Mouse (Mus musculus): ENCODE data around the gene Arhgef39.

Gene Arhgef39

DNA sequence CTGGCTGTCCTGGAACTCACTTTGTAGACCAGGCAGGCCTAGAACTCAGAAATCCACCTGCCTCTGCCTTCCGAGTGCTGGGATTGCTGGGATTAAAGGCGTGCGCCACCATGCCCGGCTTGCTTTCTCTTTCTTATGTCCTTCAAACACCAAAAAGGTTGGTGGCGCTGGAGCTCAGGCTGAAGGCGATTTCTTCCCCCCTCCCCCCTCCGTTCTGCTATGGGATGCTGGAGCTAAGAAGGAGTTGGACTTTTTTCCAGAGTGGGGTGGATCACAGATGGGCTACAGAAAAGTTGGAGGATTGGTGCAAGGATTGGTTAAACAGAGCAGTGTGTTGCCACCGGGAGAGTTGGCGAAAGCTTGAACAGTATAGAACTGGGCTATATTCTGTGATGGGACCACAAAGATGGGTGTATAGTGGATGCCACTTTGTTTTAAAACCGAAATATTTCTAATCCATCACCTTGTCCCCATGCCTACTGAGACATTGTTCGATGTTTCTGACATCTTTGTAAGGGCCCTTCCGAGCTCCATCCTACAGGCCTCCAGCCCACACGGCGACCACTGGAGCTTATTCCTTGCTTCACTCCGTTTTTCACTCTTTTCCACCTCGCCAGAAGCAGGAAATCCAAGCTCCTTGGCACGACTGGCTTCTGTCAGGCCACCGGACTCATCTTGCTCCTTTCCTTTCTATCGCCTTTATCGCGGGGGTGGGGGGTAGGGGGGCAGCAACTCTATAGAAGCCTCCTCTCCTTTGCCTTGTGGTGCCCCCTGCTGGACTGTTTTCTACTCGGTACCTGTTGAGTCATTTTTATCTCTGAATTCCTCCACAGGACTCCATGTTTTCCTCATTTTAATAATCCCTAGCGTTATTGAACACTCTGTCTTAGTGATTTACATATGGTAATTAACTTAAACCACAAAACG lies 20.3 kb downstream of the Arhgef39 start:
- no peak for DNase-seq (ENCODE audit: low spot score)

DNA sequence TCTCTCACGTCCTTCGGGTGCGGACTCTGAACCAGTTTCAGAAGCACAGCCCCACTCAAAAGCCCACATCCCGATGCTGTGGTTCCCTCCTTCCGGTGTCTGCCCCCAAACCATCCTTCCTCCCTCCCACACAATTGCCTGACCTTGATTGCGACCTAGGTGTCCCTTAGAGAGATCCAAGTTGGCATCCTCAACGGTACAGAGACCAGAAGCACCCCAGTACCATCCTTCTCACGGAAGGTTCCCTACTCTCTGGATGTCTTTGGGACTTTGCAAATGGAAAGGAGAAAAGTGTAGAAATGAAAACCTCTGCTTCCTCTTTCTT lies 21.0 kb downstream of the Arhgef39 start:
- DNase-seq (ENCODE audit: low spot score), result no peak

DNA sequence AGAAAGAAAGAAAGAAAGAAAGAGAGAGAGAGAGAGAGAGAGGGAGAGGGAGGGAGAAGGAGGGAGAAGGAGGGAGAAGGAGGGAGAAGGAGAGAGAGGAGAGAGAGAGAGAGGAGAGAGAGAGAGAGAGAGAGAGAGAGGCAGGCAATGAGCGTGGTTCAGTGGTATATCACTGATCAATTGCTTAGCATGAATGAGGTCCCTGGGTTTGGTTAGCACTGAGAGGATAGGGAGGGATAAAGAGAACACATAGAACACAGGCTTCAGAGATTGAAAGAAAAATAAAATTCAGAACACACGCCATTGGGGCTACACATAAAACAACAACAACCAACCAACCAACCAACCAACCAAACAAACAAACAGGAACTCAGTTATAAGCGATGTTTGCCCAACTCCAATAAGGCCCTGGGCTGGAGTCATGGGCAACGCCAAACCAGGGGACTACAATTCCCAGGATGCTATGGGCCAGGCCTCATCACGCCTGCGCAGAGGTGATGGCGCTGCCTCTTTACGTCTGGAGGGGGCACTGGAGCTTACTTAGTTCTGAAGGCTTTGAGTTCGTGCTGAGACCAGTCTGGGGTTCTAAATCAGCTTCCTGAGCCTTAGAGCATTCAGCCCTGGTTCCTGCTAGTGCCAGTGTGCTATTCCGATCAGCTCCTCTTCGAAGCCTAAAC lies 21.5 kb downstream of the Arhgef39 start:
- peak; percentile 81 for DNase-seq (ENCODE audit: low spot score)

DNA sequence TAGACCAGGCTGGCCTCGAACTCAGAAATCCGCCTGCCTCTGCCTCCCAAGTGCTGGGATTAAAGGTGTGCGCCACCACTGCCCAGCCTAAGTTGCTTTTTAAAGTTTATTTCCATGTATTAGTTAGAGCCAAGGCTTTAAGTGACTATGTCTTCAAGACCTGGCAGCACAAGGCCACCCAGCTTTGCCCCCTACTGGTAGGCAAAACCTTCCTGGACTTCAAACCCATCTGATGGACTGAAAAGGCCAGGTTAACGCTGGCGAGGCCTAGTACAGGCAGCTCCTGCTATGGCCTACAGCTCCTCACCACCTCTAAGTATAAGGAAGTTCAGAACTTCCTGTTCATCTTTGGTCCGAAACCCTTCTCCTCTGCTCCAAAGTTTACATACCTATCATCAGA lies 22.9 kb downstream of the Arhgef39 start:
- no peak for DNase-seq (ENCODE audit: low spot score)

DNA sequence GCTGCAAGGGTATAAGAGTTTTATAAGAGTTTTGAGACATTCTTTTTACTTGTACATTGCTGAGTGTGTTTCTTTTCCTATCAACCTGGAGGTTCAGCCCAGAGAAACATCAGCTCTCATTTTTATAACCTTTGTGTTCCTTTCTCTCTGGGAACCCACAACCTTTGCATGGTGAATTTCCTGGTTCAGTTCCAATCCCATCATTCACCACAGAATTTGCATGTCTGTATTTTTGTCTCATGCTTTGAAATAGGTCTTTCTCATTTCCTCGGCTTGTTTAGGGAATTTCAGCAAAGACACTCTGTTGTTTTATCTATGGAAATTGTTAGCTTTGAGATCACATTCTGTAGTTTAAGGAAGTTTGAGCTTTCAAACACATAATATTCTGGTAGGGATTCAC lies 25.9 kb downstream of the Arhgef39 start:
- no peak for DNase-seq (ENCODE audit: low spot score)

DNA sequence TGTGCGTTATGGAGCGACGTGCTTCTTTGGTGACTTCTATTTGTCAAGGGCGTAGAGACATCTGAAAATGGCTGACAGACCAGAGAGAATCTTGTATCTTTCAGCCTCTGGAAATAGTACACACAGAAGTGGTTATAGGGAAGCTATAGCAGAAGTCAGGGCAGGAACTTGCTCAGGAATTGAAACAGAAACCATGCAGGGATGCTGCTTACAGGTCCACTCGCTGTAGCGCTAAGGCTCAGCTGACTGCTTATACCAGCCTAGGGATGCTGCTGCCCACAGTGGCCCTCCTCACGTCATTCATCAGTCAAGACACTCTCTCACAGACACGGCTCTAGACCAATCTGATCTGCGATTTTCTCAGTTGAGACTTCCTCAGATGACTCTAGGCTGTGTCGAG lies 29.2 kb downstream of the Arhgef39 start:
- no peak for DNase-seq (ENCODE audit: low spot score)

DNA sequence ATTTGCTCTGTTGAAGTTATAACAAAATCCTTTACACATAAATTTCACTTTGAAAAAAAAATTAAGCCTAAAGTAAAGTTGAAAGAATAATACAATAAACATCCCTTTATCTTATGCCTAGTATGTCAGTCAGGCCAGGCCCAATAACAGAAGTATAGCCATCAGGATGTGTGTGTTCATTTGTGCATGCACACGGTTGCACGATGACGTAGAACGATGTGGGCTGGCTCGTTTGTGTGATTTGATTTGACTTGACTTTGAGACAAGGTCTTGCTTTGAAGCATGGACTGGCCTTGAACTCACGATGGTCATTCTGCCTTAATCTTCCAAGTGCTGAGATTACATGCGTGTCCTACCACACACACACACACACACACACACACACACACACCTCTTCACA lies 32.6 kb downstream of the Arhgef39 start:
- no peak for DNase-seq (ENCODE audit: low spot score)

DNA sequence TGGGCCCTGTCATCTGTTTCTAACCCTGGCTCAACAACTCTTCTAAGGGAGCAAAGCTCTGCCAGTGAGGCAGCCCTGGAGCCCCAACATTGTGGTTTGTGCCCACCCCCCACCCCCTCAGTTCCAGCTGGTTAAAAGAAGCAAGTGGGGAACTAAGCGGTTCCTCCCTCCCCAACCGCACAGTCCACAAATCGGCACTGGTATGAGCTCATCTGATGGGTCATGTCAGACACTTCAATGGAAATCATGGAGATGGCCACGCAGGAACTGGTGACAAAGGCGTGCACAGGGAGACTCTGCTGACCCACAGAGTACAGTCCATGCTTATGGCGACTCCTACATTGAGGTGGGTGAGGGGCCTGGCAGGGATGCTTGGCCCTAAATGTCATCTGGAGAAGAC lies 33.6 kb downstream of the Arhgef39 start:
- no peak for DNase-seq (ENCODE audit: low spot score)

DNA sequence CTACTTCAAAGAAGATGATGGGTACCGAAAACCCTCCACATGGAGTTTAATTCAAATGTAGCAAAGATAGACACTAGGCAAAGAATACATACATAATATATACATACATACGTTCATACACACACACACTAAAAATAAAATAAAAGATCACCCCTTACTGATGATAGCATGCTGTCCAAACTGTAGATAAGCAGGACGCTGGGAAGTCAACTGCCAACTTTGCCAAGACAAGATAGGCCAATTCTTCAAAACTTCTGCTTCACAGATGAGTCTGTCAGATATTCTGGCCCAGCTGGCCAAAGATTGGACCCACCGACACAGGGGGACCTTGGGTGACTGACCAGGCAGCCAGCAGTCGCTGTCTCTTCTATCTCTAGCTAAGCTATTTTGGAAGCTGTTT lies 36.4 kb downstream of the Arhgef39 start:
- no peak for DNase-seq (ENCODE audit: low spot score)

DNA sequence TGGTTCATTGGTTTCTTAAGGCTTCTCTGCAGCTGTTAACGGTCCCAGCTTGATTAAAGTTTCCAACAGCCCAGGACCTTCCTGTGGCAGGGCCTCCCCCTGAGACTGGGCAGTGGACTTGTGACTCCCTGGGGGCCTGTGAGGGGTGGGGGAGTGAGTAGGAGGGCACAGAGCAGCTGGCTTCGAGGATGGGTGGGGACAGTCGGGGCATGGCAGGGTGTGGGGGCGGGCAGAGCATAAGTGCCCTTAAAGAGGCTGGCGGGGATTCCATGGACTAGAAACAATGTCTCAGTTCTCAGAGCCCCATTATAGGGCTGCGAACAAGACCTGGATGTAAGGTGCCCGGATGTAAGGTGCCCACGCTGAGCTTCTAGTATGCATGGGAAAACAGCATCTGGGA lies 42.4 kb downstream of the Arhgef39 start:
- no peak for DNase-seq (ENCODE audit: low spot score)

DNA sequence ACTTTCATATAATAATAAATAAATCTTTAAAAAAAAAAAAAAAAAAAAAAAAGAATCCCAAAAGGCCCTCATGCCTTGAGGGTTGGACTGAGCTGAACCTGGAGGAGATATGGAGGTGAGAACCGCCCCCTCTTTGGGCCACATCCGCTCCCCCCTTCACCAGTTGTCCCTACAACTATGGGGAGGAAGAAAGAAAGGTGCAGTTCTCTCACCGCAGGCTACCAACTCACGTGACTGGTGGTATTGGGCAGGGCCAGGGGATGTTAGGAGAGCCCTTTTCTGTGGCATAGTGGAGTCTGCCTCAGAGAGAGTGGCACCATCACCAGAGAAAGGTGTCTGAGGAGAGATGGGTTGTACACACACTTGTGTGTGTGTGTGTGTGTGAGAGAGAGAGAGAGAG lies 43.0 kb downstream of the Arhgef39 start:
- DNase-seq (ENCODE audit: low spot score), result no peak

DNA sequence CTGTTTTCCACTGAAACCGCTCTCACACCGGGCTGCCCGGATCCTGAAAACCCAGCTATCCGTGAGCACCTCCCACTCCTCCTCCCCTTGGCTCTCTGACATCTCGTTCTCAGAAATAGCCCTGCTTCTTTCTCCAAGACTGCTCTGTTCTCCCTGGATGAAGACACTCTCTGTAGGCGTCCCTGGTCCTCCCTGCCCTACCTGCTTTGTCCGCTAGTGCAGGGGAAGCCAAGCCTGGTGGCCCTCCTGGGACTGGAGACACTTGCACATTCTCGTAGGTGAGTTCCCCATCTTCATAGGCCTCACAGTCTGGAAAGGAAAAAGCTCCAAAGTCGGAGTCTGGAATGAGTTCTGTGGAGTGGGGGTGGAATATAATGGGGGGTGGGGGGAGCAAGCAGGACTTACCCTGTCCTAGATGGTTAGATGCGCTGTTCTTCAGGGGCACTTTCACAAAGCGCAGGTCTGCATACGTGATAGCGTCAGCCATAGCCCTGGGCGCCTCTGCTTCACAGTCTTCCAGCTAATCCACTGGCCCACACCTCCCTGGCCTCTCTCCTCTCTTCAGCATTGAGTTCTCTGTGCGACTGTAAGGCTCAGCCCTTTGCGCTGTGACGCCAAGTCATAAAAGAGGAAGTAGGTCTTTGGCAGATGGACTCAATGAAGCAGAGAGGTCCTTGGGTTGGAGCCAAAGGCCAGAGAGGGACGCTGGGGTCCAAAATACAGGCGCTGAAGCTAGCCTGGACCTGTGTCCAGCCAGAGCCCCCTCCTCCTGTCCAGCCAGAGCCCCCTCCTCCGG lies 45.3 kb downstream of the Arhgef39 start, which contains the start of gene Cd72:
TSS of gene Cd72 (minus strand) at position 588 of the 796 bp plus-strand sequence.
- DNase-seq (ENCODE audit: low spot score), result no peak

DNA sequence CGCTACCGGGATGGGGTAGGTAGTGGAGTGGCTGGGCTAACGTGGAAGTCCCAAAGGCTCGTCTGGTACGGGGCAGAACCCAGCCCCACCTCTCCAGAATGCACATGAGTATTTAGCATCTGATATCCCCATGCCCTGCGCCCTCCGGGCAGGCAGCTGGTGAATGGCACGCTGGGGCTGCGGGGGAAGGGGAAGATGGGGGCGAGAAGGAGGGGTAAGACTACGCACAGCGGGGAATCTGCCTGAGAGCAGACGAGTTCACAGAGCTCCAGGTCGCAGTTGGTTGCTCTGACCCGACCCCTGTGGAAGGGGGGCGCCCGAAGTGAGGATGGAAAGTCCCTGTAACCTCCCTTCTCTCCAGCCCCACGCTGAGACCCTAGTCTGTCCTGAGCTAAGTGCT lies 46.1 kb downstream of the Arhgef39 start:
- no peak for DNase-seq (ENCODE audit: low spot score)

DNA sequence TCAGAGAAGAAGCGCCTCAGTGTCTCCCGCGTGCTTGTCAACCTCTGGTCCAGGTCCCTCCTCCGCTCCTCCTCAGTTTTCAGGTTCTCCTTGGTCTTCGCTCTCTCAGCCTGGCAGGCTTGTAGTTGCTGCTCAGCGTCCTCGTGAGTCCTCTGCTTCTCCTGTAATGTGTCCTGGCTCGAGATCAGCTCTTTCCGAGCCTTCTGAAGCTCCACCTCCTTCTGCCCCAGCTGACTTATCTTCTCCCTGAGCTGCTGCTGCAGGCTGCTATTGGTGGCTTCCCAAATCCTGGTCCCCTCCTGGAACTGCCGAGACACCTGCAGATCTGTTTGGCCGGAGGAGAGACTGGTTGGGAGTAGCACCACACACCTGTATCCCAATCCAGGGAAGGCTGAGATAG lies 47.2 kb downstream of the Arhgef39 start:
- DNase-seq (ENCODE audit: low spot score), result no peak

DNA sequence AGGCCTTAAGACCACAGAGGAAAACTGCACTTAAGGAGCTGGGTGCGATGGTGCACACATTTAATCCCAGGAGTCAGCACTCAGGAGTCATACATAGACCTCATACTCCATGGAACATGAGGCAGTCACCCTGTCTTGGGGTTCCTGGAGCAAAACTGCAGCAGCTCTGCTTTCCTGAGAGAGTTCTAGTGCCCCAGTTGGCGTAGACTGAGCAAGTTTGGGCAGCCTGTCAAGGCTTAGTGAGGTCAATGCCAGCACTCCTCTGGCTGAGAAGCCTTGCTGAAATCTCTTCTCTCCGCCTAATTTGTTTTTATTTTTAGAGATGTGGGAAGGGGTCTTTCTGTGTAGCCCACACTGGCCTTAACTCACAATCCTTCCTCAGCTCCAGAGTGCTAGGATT lies 50.9 kb downstream of the Arhgef39 start:
- no peak for DNase-seq (ENCODE audit: low spot score)

DNA sequence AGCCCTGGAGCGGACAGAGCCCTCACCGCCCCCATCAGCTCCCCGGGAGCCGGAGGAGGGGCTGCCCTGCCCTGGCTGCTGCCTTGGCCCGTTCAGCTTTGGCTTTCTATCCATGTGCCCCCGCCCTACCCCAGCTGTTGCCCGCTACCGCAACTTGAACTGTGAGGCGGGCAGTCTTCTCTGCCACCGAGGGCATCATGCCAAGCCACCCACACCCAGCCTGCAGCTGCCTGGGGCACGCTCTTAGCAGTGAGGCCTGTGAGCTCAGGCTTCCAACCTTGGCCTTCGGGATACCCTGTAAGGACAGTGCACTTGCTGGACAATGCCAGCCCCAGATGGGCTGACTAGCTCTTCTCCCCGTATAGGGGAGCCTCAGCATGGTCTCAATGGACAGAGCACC lies 52.2 kb downstream of the Arhgef39 start:
- DNase-seq (ENCODE audit: low spot score), result no peak

All from layer of hippocampus, adult 9-10 months (tissue).